In the genomic region with DNA sequence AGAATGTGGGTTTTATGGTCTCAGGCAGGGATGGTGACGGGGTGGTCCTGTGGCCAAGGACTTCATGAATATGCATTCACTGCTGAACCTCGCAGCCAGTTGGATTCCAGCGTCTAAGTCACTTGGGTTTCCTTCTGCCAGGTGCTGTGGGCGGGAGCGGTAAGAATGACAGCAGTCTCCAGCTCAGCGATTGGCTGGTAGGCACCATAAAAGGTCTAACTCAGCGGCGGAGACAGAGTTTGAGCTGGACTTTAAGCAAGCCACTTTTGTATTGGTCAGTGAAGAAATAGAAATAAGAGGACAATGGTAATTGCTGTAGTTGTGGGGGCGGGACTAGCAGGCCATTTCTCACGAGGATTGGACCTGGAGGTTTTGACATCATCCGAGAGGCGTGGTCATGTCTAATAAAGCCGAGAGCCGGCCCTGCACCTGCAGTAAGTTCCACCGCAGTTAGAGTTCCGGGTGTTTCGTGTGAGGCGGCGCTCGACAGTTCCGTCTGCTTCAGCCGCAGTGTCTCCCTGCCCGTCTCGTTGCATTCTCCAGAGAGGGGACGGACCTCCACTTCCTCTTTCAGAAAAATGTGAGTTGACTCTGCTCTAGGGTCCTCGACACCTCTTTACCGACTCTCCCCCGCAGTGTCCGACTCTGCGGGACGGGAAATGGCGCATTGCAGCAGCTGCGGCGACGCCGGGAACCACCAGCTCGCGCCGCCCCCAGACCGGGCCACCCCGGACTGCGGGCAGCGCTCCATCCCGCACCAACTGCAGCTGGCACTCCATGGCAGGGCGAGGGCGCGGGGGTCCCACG, we compare ENCODE assay signal across 7 mouse cellular contexts. TPM values are rescaled to one million over a fixed set of nuclear protein-coding genes. Genes with fewer than 3 reads are reported as not detected.
DNase-seq lines count a peak whose midpoint lies in the region; ATAC-seq lines count a peak whose summit lies in the region.

A gene (plus strand): TSS at position 404 of the 807 bp plus-strand sequence.

- H3K27ac ChIP-seq in intestine, embryonic 15.5 days: peak within 1 kb of the TSS; percentile 71
- H3K27ac ChIP-seq in midbrain, embryonic 10.5 days (replicated peaks): peak within 1 kb of the TSS; percentile 87

- H3K9me3 ChIP-seq in intestine, embryonic 15.5 days: no peaks in the 10 kb centered on the region
- H3K9me3 ChIP-seq in midbrain, embryonic 10.5 days (replicated peaks): no peaks in the 10 kb centered on the region

- ATAC-seq in intestine, embryonic 15.5 days: peak; percentile 99

- intact Hi-C loops in gastrocnemius, postnatal 36 days (cut with DNase I): no loop called here
- intact Hi-C loops in left cerebral cortex, postnatal 25 days (cut with DNase I): loop anchor here (1.0 to 10.0 kb wide), 4 partner anchors 23 to 389 kb away; a partner anchor contains a TSS

- DNase-seq in adrenal gland, adult 2 months: peak; percentile 95
- peak; percentile 90 for DNase-seq in embryo, embryonic 11.5 days (ENCODE audit: low read depth, low spot score)
- peak; percentile 87 to 90 for DNase-seq in gastrocnemius, postnatal 36 days
- peak; percentile 95 to 99 for DNase-seq in left cerebral cortex, postnatal 25 days (ENCODE audit: low spot score in 2 of 2)
- DNase-seq in midbrain, embryonic 10.5 days (ENCODE audit: low spot score): peak; percentile 91
- DNase-seq in right cerebral cortex, postnatal 4 days: peak; percentile 80

- H3K4me3 ChIP-seq in intestine, embryonic 15.5 days (replicated peaks): peak within 1 kb of the TSS; percentile 73
- H3K4me3 ChIP-seq in midbrain, embryonic 10.5 days: peak within 1 kb of the TSS; percentile 80

- under 1% methylated on average over 48 of the region's 48 CpGs for WGBS in intestine, embryonic 15.5 days
- WGBS in midbrain, embryonic 10.5 days: under 1% methylated on average over 48 of the region's 48 CpGs

- peak within 1 kb of the TSS; percentile 79 for H3K9ac ChIP-seq in intestine, embryonic 15.5 days

- H3K4me1 ChIP-seq in intestine, embryonic 15.5 days (replicated peaks): 0 out of 2 replicates have a peak, but pooled peaks cover 3% of the 10 kb centered on the region
- H3K4me1 ChIP-seq in midbrain, embryonic 10.5 days: peaks cover 16% of the 10 kb centered on the region

- peak within 1 kb of the TSS; percentile 92 for H3K4me2 ChIP-seq in intestine, embryonic 15.5 days (replicated peaks)

- no peaks in the 10 kb centered on the region for H3K36me3 ChIP-seq in intestine, embryonic 15.5 days
- H3K36me3 ChIP-seq in midbrain, embryonic 10.5 days: peaks cover 7% of the 10 kb centered on the region; the same call in 1 of the 2 replicates

- H3K27me3 ChIP-seq in intestine, embryonic 15.5 days (replicated peaks): 0 out of 2 replicates have a peak, but pooled peaks cover 3% of the 10 kb centered on the region
- H3K27me3 ChIP-seq in midbrain, embryonic 10.5 days (ENCODE audit: low read depth, poor library complexity, severe bottlenecking): peaks cover 27% of the 10 kb centered on the region

RNA-seq across cellular contexts. Expression of the gene that starts here (rescaled TPM):
- 10 to 100 TPM; 35.7 to 39.7 TPM for total RNA-seq in adrenal gland, adult 2 months (2021)
- polyA plus RNA-seq in adrenal gland, adult 2 months (2012; rRNA removed): 46.2 and 47.0 TPM in 2 replicates
- total RNA-seq in gastrocnemius, postnatal 36 days (2021): 10 to 100 TPM; 16.6 to 17.4 TPM
- 4.6 and 5.3 TPM in 2 replicates for polyA plus RNA-seq in intestine, embryonic 15.5 days (2015; fragmentation: Nextera tagmentation; extraction: Ambion mirVana)
- total RNA-seq in left cerebral cortex, postnatal 25 days (2021): 10 to 100 TPM; 87.8 to 97.9 TPM
- 4.2 and 5.1 TPM in 2 replicates for polyA plus RNA-seq in midbrain, embryonic 10.5 days (2016; fragmentation: Nextera tagmentation; extraction: Ambion mirVana)

Comparison
In these comparisons a context has a peak if more than half of its experiments do, and no peak if none do; other contexts are left out.
1. Peak in every context shown above with its lines: DNase-seq, ATAC-seq, H3K4me3 ChIP-seq and H3K27ac ChIP-seq.